Mouse (Mus musculus) heart, embryonic 16.5 days (tissue): ENCODE data around the gene Aplp1. TPM values are rescaled to one million over a fixed set of nuclear protein-coding genes. Genes with fewer than 3 reads are reported as not detected.

Experiments
- ATAC-seq: fragments of 200-750 bp; cut with Nextera tagmentation; replicated peaks from 2 replicates; pipeline ENCODE4 v1.8.0; 2017; ENCODE audit warnings: moderate number of reproducible peaks; ENCODE audit not compliant: insufficient read depth, low FRiP score; ENCODE audit errors: extremely low read depth
- H3K27ac ChIP-seq: fragments of 300-500 bp; sonication (generic); 2 replicates; pipeline ENCODE4 v1.5.1; 2014; ENCODE audit warnings: mild to moderate bottlenecking, low read length, control low read depth, moderate library complexity
- H3K27me3 ChIP-seq: fragments of 300-500 bp; sonication (generic); 2 replicates; pipeline ENCODE4 v1.6.1; 2014; ENCODE audit warnings: low read length, mixed read lengths; ENCODE audit not compliant: control insufficient read depth, insufficient read depth
- H3K36me3 ChIP-seq: fragments of 300-500 bp; sonication (generic); 2 replicates; pipeline ENCODE4 v1.6.1; 2014; ENCODE audit not compliant: control insufficient read depth, insufficient read depth
- H3K4me1 ChIP-seq: fragments of 300-500 bp; sonication (generic); 2 replicates; pipeline ENCODE4 v1.6.1; 2014; ENCODE audit warnings: low read length, mixed read lengths; ENCODE audit not compliant: control insufficient read depth, insufficient read depth
- H3K4me2 ChIP-seq: fragments of 300-500 bp; sonication (generic); 2 replicates; pipeline ENCODE4 v1.6.1; 2014; ENCODE audit warnings: low read depth, mild to moderate bottlenecking, control low read depth, low read length
- H3K4me3 ChIP-seq: fragments of 300-500 bp; sonication (generic); 2 replicates; pipeline ENCODE4 v1.5.1; 2014; ENCODE audit warnings: mild to moderate bottlenecking, control low read depth, low read length
- H3K9ac ChIP-seq: fragments of 300-500 bp; sonication (generic); 2 replicates; pipeline ENCODE4 v1.6.1; 2014; ENCODE audit warnings: low read length, control low read depth
- H3K9me3 ChIP-seq: fragments of 300-500 bp; sonication (generic); replicated peaks from 2 replicates; pipeline ENCODE4 v1.6.1; 2016; ENCODE audit warnings: low read length; ENCODE audit not compliant: control insufficient read depth
- WGBS: fragments of 180-500 bp; shearing (Covaris S2); extraction: QIAGEN DNeasy Blood & Tissue Kit; methylation state at CpG from one replicate; pipeline ENCODE4 v1.1.7; 2014; 5-methylcytosine and 5-hydroxymethylcytosine counted together
- polyA plus RNA-seq: library from polyadenylated mRNA; unstranded; fragments of >200 nt; fragmentation: Nextera tagmentation; extraction: Ambion mirVana; gene quantifications from 2 replicates; pipeline ENCODE4 v1.2.1, GENCODE M21; 2015

Aplp1 gene
- polyA plus RNA-seq, 1 experiment from 2014 or later: 11.1 TPM

DNA sequence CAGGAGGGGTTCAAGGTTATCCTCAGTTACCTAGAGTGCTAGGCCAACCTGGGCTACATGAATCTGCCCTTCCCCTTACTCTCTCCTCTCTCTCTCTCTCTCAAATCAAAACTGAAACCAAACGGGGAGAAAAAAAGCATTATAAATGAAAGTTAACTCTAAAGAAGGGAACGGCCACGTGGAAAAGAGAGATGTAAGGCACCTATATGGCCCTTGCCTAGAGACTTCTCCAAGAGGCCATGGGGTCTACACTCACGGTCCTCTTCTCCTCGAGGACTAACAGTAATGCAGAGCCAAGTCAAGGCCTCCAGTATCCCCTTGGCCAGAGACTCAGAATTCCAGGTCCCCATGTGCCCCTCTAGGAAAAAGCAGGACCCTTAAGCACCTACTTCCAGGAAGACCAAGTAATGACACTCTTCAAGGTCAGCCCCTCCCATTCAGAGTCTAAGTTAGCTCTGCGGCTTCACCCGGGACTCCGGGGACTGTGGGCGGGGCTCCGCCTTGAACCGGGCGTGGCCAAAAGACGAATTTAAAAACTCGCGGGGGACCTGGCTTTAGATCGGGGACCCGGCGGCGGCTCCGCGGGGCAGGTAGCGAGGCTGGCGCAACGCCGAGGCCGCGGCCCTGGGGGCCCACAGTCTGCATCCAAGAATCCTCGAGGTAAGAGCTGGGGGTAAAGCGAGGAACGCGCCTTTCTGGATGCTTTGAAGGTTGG, 24.0 kb downstream of the Aplp1 start, which contains the start of gene Nfkbid:
Gene Nfkbid, plus strand, starts transcription at position 558 of the 715 bp plus-strand sequence.
- WGBS: 10% methylated on average over 31 of the region's 31 CpGs
- peak within 1 kb of the TSS; percentile 66 for H3K4me3 ChIP-seq

DNA sequence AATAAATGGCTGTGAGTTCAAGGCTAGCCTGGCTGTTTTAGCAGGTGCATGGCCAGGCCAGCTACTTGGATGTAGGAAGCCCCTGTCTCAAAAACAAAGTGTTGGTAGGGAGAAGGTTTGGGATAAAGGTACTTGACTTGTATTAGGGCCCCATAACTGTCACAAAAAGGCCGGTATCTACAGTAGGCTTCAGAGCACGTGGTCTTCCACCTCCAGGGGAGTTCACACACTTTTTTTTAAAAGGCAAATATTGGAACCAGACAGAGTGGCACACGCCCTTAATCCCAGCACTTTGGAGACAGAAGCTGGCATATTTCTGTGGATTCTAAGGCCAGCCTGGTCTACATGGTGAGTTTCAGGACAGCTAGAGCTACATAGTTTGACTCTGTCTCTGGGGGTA, 24.7 kb downstream of the Aplp1 start:
- Histone ChIP-seq H3K9me3 (0 out of 2 replicates have a peak, but pooled peaks cover 4% of the 10 kb centered on the region), H3K4me3 (no peak overlapping the region), H3K27me3 (peaks cover 5% of the 10 kb centered on the region; the same call in 1 of the 2 replicates), H3K36me3 (no peaks in the 10 kb centered on the region; the same call in 1 of the 2 replicates), H3K27ac (peak overlapping the region; percentile 21; the same call in 1 of the 2 replicates), H3K9ac (no peak overlapping the region), H3K4me2 (no peak overlapping the region), H3K4me1 (peaks cover 13% of the 10 kb centered on the region)
- WGBS: 82% methylated on average over 3 of the region's 3 CpGs
- no peak for ATAC-seq

More for the DNA sequence above, 24.0 kb downstream of the Aplp1 start, which contains the start of gene Nfkbid:
- Histone ChIP-seq H3K9me3 (0 out of 2 replicates have a peak, but pooled peaks cover 4% of the 10 kb centered on the region), H3K36me3 (no peaks in the 10 kb centered on the region; the same call in 1 of the 2 replicates), H3K4me2 (peak within 1 kb of the TSS; percentile 96), H3K4me1 (peaks cover 13% of the 10 kb centered on the region), H3K9ac (peak within 1 kb of the TSS; percentile 72), H3K27me3 (peaks cover 5% of the 10 kb centered on the region; the same call in 1 of the 2 replicates), H3K27ac (peak within 1 kb of the TSS; percentile 41)
- ATAC-seq: peak; percentile 65

DNA sequence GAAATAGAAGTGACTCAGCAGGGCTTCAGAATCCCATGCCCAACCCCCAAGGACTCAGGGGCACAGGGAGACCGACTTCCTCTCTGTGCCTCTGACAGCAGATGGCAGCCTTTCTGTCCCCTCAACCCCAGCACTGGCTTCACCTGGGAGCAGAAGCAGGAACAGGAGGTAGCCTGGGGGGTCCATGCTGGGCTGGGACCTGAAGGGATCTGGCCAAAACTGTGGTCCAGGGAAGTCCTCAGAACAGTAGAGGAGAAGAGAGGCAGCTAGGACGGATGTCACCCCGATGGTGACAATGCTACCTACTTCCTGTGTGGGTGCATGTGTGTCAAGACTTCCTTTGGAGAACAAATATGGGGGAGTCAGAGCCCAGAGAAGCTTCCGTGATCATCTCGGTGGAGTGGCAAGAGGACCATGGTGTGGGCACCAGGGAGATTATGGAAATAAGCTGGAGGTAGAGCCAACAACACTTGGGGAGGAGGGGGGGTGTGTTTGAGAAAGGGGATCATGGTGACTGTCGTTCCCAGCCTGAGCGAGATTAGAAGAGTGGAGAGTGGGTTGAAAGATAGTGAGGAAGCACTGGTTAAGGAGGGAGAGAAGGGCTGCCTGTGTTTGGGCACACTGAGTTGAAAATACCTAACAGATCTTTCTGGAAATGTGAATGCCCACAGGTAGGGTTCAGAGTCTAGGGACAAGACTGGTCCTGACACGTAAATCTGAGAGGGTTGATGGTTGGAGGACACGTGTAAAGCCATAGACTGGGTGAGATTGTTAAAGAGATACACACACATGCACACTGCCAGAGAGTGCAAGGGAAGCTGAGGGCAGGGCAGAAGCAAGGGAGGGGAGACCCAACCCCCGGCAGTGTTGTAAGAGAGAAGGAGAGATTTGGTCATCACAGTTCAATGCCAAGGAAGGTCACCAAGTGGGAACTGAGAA, 25.5 kb downstream of the Aplp1 start, which contains the start of gene Hcst:
Gene Hcst, minus strand, starts transcription at position 294 of the 939 bp plus-strand sequence.
- peak within 1 kb of the TSS; percentile 9; the same call in 1 of the 2 replicates for H3K4me3 ChIP-seq
- peaks cover 13% of the 10 kb centered on the region for H3K4me1 ChIP-seq
- 0 out of 2 replicates have a peak, but pooled peaks cover 4% of the 10 kb centered on the region for H3K9me3 ChIP-seq
- H3K27ac ChIP-seq: peak within 1 kb of the TSS; percentile 26; the same call in 1 of the 2 replicates
- H3K4me2 ChIP-seq: peak within 1 kb of the TSS; percentile 5; the same call in 1 of the 2 replicates
- WGBS: 45% methylated on average over 10 of the region's 10 CpGs
- no peaks in the 10 kb centered on the region for H3K36me3 ChIP-seq
- H3K9ac ChIP-seq: no peak within 1 kb of the TSS
- no peak for ATAC-seq
- peaks cover 5% of the 10 kb centered on the region; the same call in 1 of the 2 replicates for H3K27me3 ChIP-seq

- 64% methylated on average over 9 of the region's 9 CpGs for WGBS
- H3K4me1 ChIP-seq: peaks cover 13% of the 10 kb centered on the region
- H3K27me3 ChIP-seq: peaks cover 5% of the 10 kb centered on the region; the same call in 1 of the 2 replicates
- 0 out of 2 replicates have a peak, but pooled peaks cover 4% of the 10 kb centered on the region for H3K9me3 ChIP-seq
- H3K36me3 ChIP-seq: no peaks in the 10 kb centered on the region
- no peak overlapping the region for H3K4me2 ChIP-seq
- ATAC-seq: no peak
- H3K4me3 ChIP-seq: no peak overlapping the region
- H3K27ac ChIP-seq: no peak overlapping the region
- no peak overlapping the region for H3K9ac ChIP-seq
Measured at GRCm38 (mm10) chr7:30417856-30418255, 27.5 kb downstream of the Aplp1 start.

- Histone ChIP-seq H3K4me3 (no peak within 1 kb of the TSS), H3K9me3 (no peaks in the 10 kb centered on the region), H3K27ac (0 out of 2 replicates have a peak within 1 kb of the TSS, but pooled peaks have one; percentile 33), H3K36me3 (no peaks in the 10 kb centered on the region), H3K4me1 (no peaks in the 10 kb centered on the region), H3K4me2 (no peak within 1 kb of the TSS), H3K9ac (no peak within 1 kb of the TSS), H3K27me3 (no peaks in the 10 kb centered on the region)
- ATAC-seq: 0 out of 2 replicates have a peak, but pooled peaks have one; percentile 14
- 58% methylated on average over 5 of the region's 5 CpGs for WGBS
Measured at GRCm38 (mm10) chr7:30413596-30413995, 31.7 kb downstream of the Aplp1 start, which contains the start of gene Tyrobp. Tyrobp (plus strand) TSS chr7:30413760.

- no peaks in the 10 kb centered on the region for H3K27me3 ChIP-seq
- H3K9ac ChIP-seq: no peak overlapping the region
- H3K36me3 ChIP-seq: no peaks in the 10 kb centered on the region
- H3K4me2 ChIP-seq: no peak overlapping the region
- 0 out of 2 replicates have a peak overlapping the region, but pooled peaks have one; percentile 33 for H3K27ac ChIP-seq
- 0 out of 2 replicates have a peak, but pooled peaks have one; percentile 32 for ATAC-seq
- H3K9me3 ChIP-seq: no peaks in the 10 kb centered on the region
- H3K4me3 ChIP-seq: no peak overlapping the region
- H3K4me1 ChIP-seq: no peaks in the 10 kb centered on the region
- 31% methylated on average over 4 of the region's 4 CpGs for WGBS
Measured at GRCm38 (mm10) chr7:30412735-30413147, 32.6 kb downstream of the Aplp1 start.

DNA sequence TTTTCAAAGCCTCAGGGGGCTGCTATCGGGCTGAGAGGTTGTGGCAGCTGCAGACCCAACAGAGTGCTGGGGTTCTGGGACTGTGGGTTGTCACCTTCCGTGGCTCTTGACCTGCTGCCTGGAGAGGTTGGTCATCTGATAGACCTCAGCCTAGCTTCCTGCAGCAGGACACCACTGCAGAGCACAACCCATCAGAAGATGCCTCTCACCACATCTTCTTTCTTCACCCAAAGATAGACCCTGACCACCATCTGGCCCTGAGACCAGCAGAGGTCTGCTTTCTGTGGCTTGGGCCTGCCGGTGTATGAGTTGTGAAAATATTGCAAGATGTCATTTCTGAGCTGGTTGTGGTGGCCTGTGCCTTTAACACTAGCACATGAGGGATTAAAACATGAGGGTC, 34.3 kb downstream of the Aplp1 start:
- H3K9me3 ChIP-seq: no peaks in the 10 kb centered on the region
- H3K27ac ChIP-seq: no peak overlapping the region
- WGBS: 54% methylated on average over 3 of the region's 3 CpGs
- H3K27me3 ChIP-seq: no peaks in the 10 kb centered on the region
- H3K4me2 ChIP-seq: no peak overlapping the region
- no peaks in the 10 kb centered on the region for H3K36me3 ChIP-seq
- no peak overlapping the region for H3K4me3 ChIP-seq
- no peak overlapping the region for H3K9ac ChIP-seq
- no peak for ATAC-seq
- H3K4me1 ChIP-seq: no peaks in the 10 kb centered on the region

DNA sequence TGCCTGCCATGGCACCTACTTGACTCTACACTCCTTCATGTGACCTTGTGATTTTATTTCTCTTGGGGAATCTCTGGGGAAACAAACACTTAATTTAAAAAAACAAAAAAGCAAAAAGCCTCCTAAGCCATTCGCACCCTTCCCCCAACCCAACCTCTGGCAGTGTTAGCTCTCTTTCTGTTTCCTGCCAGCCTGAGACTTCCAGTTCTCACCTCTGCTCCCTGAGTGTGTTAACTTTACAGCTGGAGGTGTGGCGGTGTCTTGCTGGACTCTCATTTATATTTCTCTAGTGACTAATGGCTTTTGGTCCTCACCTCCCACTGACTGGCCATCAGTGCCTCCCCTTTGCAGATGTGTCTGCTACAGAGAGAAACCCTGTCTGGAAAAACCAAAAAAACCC, 35.5 kb downstream of the Aplp1 start:
- Histone ChIP-seq H3K36me3 (no peaks in the 10 kb centered on the region), H3K9ac (no peak overlapping the region), H3K4me2 (no peak overlapping the region), H3K4me1 (no peaks in the 10 kb centered on the region), H3K27me3 (no peaks in the 10 kb centered on the region), H3K4me3 (no peak overlapping the region), H3K9me3 (no peaks in the 10 kb centered on the region), H3K27ac (no peak overlapping the region)
- WGBS: 52% methylated on average over 2 of the region's 2 CpGs
- no peak for ATAC-seq
